Mouse (Mus musculus) gastrocnemius, postnatal 25 days (tissue): ENCODE results near the gene Atp2b1. TPM values are rescaled to one million over a fixed set of nuclear protein-coding genes. Genes with fewer than 3 reads are reported as not detected.

Experiments
- DNase-seq: peaks from one replicate; pipeline ENCODE4 v3.0.0; 2022
- long read RNA-seq, 2 experiments: library from polyadenylated mRNA; stranded (forward); transcript quantifications; one replicate each; pipeline ENCODE4 v2.0.0; 2021
- total RNA-seq, 2 experiments: library from RNA; stranded (reverse); gene quantifications; 1 replicate in 1 of 2; 2 replicates in 1 of 2; pipeline ENCODE4 v1.2.3; 2021

Atp2b1 gene
- total RNA-seq, result 10 to 100 TPM; 62.0 to 62.8 TPM
- long read RNA-seq, experiment 1, partial matches to known transcripts, result 6 of 10 reads
- long read RNA-seq, experiment 1, other reads (novel, unspliced or antisense), result 3 of 10 reads
- long read RNA-seq, experiment 2, partial matches to known transcripts, result 2 of 13 reads
- long read RNA-seq, experiment 2, other reads (novel, unspliced or antisense), result 9 of 13 reads

- peak; percentile 98 for DNase-seq
Observed at GRCm38 (mm10) chr10:98913961-98914809, at the start of gene Atp2b1. TSS of gene Atp2b1 (plus strand) at chr10:98914406.

- DNase-seq, result no peak
Observed at GRCm38 (mm10) chr10:98864851-98865250, 49.4 kb upstream of the Atp2b1 start.

- DNase-seq, result no peak
Observed at GRCm38 (mm10) chr10:98866836-98867370, 47.3 kb upstream of the Atp2b1 start.

- no peak for DNase-seq
Observed at GRCm38 (mm10) chr10:98868351-98868908, 45.8 kb upstream of the Atp2b1 start.

- DNase-seq, result no peak
Observed at GRCm38 (mm10) chr10:98877855-98878254, 36.4 kb upstream of the Atp2b1 start.

GRCm38 (mm10) chr10:98878636-98879035, 35.6 kb upstream of the Atp2b1 start:
- no peak for DNase-seq

GRCm38 (mm10) chr10:98880057-98880456, 34.1 kb upstream of the Atp2b1 start:
- no peak for DNase-seq

- DNase-seq, result no peak
Observed at GRCm38 (mm10) chr10:98880711-98881110, 33.5 kb upstream of the Atp2b1 start.

- no peak for DNase-seq
Observed at GRCm38 (mm10) chr10:98881492-98881891, 32.7 kb upstream of the Atp2b1 start.

- DNase-seq, result peak; percentile 13
Observed at GRCm38 (mm10) chr10:98882587-98882986, 31.6 kb upstream of the Atp2b1 start.

- no peak for DNase-seq
Observed at GRCm38 (mm10) chr10:98884445-98884844, 29.8 kb upstream of the Atp2b1 start.

- no peak for DNase-seq
Observed at GRCm38 (mm10) chr10:98886770-98887271, 27.4 kb upstream of the Atp2b1 start.

GRCm38 (mm10) chr10:98891361-98891760, 22.8 kb upstream of the Atp2b1 start:
- DNase-seq, result no peak

- no peak for DNase-seq
Observed at GRCm38 (mm10) chr10:98897507-98897906, 16.7 kb upstream of the Atp2b1 start.

- DNase-seq, result no peak
Observed at GRCm38 (mm10) chr10:98897913-98898748, 16.1 kb upstream of the Atp2b1 start.

GRCm38 (mm10) chr10:98901533-98901932, 12.7 kb upstream of the Atp2b1 start:
- no peak for DNase-seq

GRCm38 (mm10) chr10:98905987-98906386, 8.2 kb upstream of the Atp2b1 start:
- no peak for DNase-seq

- DNase-seq, result no peak
Observed at GRCm38 (mm10) chr10:98906941-98907549, 7.2 kb upstream of the Atp2b1 start.

- no peak for DNase-seq
Observed at GRCm38 (mm10) chr10:98913610-98913960, 621 bp upstream of the Atp2b1 start.

GRCm38 (mm10) chr10:98914810-98915241, 620 bp downstream of the Atp2b1 start:
- peak; percentile 90 for DNase-seq

- peak; percentile 31 for DNase-seq
Observed at GRCm38 (mm10) chr10:98915398-98915931, 1.3 kb downstream of the Atp2b1 start.
